Mouse (Mus musculus): ENCODE measurements at regions not wholly inside any gene's neighbourhood (a gene's known extent, or its start where the extent isn't known, plus 50 kb on each side); places are given as distances from the start of the nearest gene placed in this dataset.

GRCm38 (mm10) chr8:23504704-23505103 is 1093.5 kb downstream of the Mrps31 start:
- H3K27ac ChIP-seq = no peak overlapping the region
- no peaks in the 10 kb centered on the region for H3K9me3 ChIP-seq (replicated peaks)
- no peaks in the 10 kb centered on the region for H3K36me3 ChIP-seq (ENCODE audit: poor library complexity, severe bottlenecking)
- H3K4me2 ChIP-seq = no peak overlapping the region
- 57% methylated on average over 10 of the region's 10 CpGs for WGBS
- no peaks in the 10 kb centered on the region for H3K27me3 ChIP-seq
- H3K4me3 ChIP-seq = no peak overlapping the region
- H3K9ac ChIP-seq = no peak overlapping the region
- no peaks in the 10 kb centered on the region for H3K4me1 ChIP-seq
- ATAC-seq = peak; percentile 55; the same call in 1 of the 2 replicates

GRCm38 (mm10) chr8:23505216-23505615 is 1094.1 kb downstream of the Mrps31 start:
- Histone ChIP-seq H3K4me2 (no peak overlapping the region), H3K9me3 (replicated peaks) (no peaks in the 10 kb centered on the region)

GRCm38 (mm10) chr8:23505966-23506365 is 1094.8 kb downstream of the Mrps31 start:
- Histone ChIP-seq H3K9ac (no peak overlapping the region), H3K36me3 (ENCODE audit: poor library complexity, severe bottlenecking) (no peaks in the 10 kb centered on the region), H3K4me2 (no peak overlapping the region), H3K4me3 (no peak overlapping the region), H3K27me3 (no peaks in the 10 kb centered on the region), H3K9me3 (replicated peaks) (no peaks in the 10 kb centered on the region), H3K27ac (no peak overlapping the region), H3K4me1 (no peaks in the 10 kb centered on the region)
- 84% methylated on average over 4 of the region's 4 CpGs for WGBS
- ATAC-seq = no peak

More at GRCm38 (mm10) chr8:23505216-23505615, 1094.1 kb downstream of the Mrps31 start:
- Histone ChIP-seq H3K27ac (no peak overlapping the region), H3K4me3 (no peak overlapping the region), H3K27me3 (no peaks in the 10 kb centered on the region), H3K36me3 (ENCODE audit: poor library complexity, severe bottlenecking) (no peaks in the 10 kb centered on the region), H3K4me1 (no peaks in the 10 kb centered on the region), H3K9ac (no peak overlapping the region)
- WGBS = 74% methylated on average over 9 of the region's 9 CpGs
- peak; percentile 19; the same call in 1 of the 2 replicates for ATAC-seq

- no peak overlapping the region for H3K4me3 ChIP-seq
- H3K4me1 ChIP-seq = no peaks in the 10 kb centered on the region
- H3K36me3 ChIP-seq (ENCODE audit: poor library complexity, severe bottlenecking) = no peaks in the 10 kb centered on the region
- 57% methylated on average over 4 of the region's 4 CpGs for WGBS
- H3K27ac ChIP-seq = no peak overlapping the region
- H3K4me2 ChIP-seq = no peak overlapping the region
- no peaks in the 10 kb centered on the region for H3K9me3 ChIP-seq (replicated peaks)
- ATAC-seq = no peak
- no peaks in the 10 kb centered on the region for H3K27me3 ChIP-seq
- H3K9ac ChIP-seq = no peak overlapping the region
These were observed 1096.5 kb downstream of the Mrps31 start for GRCm38 (mm10) chr8:23507661-23508060.

- no peaks in the 10 kb centered on the region for H3K9me3 ChIP-seq (replicated peaks)
- H3K4me2 ChIP-seq = no peak overlapping the region
- no peak overlapping the region for H3K27ac ChIP-seq
- no peak overlapping the region for H3K4me3 ChIP-seq
- WGBS = 80% methylated on average over 5 of the region's 5 CpGs
- ATAC-seq = no peak
- no peaks in the 10 kb centered on the region for H3K4me1 ChIP-seq
- no peaks in the 10 kb centered on the region for H3K36me3 ChIP-seq (ENCODE audit: poor library complexity, severe bottlenecking)
- no peaks in the 10 kb centered on the region for H3K27me3 ChIP-seq
- H3K9ac ChIP-seq = no peak overlapping the region
These were observed 1098.9 kb downstream of the Mrps31 start for GRCm38 (mm10) chr8:23510076-23510475.

- Histone ChIP-seq H3K4me1 (no peaks in the 10 kb centered on the region), H3K27ac (no peak overlapping the region), H3K9me3 (replicated peaks) (no peaks in the 10 kb centered on the region), H3K36me3 (ENCODE audit: poor library complexity, severe bottlenecking) (no peaks in the 10 kb centered on the region), H3K4me2 (no peak overlapping the region), H3K9ac (no peak overlapping the region), H3K4me3 (no peak overlapping the region), H3K27me3 (no peaks in the 10 kb centered on the region)
- ATAC-seq = no peak
- 82% methylated on average over 5 of the region's 5 CpGs for WGBS
These were observed 1099.4 kb downstream of the Mrps31 start for GRCm38 (mm10) chr8:23510561-23510960.

GRCm38 (mm10) chr8:23511264-23511663 is 1100.1 kb downstream of the Mrps31 start:
- Histone ChIP-seq H3K9me3 (replicated peaks) (no peaks in the 10 kb centered on the region), H3K27ac (no peak overlapping the region), H3K4me1 (no peaks in the 10 kb centered on the region), H3K9ac (no peak overlapping the region), H3K36me3 (ENCODE audit: poor library complexity, severe bottlenecking) (no peaks in the 10 kb centered on the region), H3K4me3 (no peak overlapping the region), H3K27me3 (no peaks in the 10 kb centered on the region), H3K4me2 (no peak overlapping the region)
- WGBS = 80% methylated on average over 1 of the region's 1 CpGs
- ATAC-seq = no peak

- ATAC-seq = no peak
- H3K9me3 ChIP-seq (replicated peaks) = no peaks in the 10 kb centered on the region
These were observed 1100.6 kb downstream of the Mrps31 start for GRCm38 (mm10) chr8:23511792-23512191.

GRCm38 (mm10) chr8:23516469-23516868 is 1105.3 kb downstream of the Mrps31 start:
- no peak overlapping the region for H3K27ac ChIP-seq
- H3K4me3 ChIP-seq = no peak overlapping the region
- 76% methylated on average over 2 of the region's 2 CpGs for WGBS

More at GRCm38 (mm10) chr8:23511792-23512191, 1100.6 kb downstream of the Mrps31 start:
- no peaks in the 10 kb centered on the region for H3K36me3 ChIP-seq (ENCODE audit: poor library complexity, severe bottlenecking)
- no peak overlapping the region for H3K9ac ChIP-seq
- WGBS = 97% methylated on average over 6 of the region's 6 CpGs
- no peaks in the 10 kb centered on the region for H3K4me1 ChIP-seq
- H3K4me3 ChIP-seq = no peak overlapping the region
- no peaks in the 10 kb centered on the region for H3K27me3 ChIP-seq
- no peak overlapping the region for H3K4me2 ChIP-seq
- no peak overlapping the region for H3K27ac ChIP-seq

GRCm38 (mm10) chr8:23531551-23532142 is 1120.5 kb downstream of the Mrps31 start:
- no peak overlapping the region for H3K4me2 ChIP-seq
- H3K4me3 ChIP-seq = no peak overlapping the region
- ATAC-seq = peak; percentile 79
- H3K9ac ChIP-seq = no peak overlapping the region
- H3K4me1 ChIP-seq = no peaks in the 10 kb centered on the region
- H3K27me3 ChIP-seq = no peaks in the 10 kb centered on the region
- WGBS = 55% methylated on average over 10 of the region's 10 CpGs
- no peak overlapping the region for H3K27ac ChIP-seq
- H3K36me3 ChIP-seq (ENCODE audit: poor library complexity, severe bottlenecking) = no peaks in the 10 kb centered on the region
- no peaks in the 10 kb centered on the region for H3K9me3 ChIP-seq (replicated peaks)

More at GRCm38 (mm10) chr8:23516469-23516868, 1105.3 kb downstream of the Mrps31 start:
- H3K4me1 ChIP-seq = no peaks in the 10 kb centered on the region
- no peaks in the 10 kb centered on the region for H3K9me3 ChIP-seq (replicated peaks)
- no peaks in the 10 kb centered on the region for H3K27me3 ChIP-seq
- H3K36me3 ChIP-seq (ENCODE audit: poor library complexity, severe bottlenecking) = no peaks in the 10 kb centered on the region
- H3K9ac ChIP-seq = no peak overlapping the region
- ATAC-seq = no peak
- no peak overlapping the region for H3K4me2 ChIP-seq

GRCm38 (mm10) chr8:23537681-23538359 is 1126.7 kb downstream of the Mrps31 start:
- H3K9ac ChIP-seq = no peak overlapping the region
- no peaks in the 10 kb centered on the region for H3K4me1 ChIP-seq
- no peak overlapping the region for H3K27ac ChIP-seq
- no peaks in the 10 kb centered on the region for H3K9me3 ChIP-seq (replicated peaks)
- ATAC-seq = no peak
- no peak overlapping the region for H3K4me2 ChIP-seq
- no peak overlapping the region for H3K4me3 ChIP-seq
- WGBS = 75% methylated on average over 7 of the region's 7 CpGs
- no peaks in the 10 kb centered on the region for H3K36me3 ChIP-seq (ENCODE audit: poor library complexity, severe bottlenecking)
- no peaks in the 10 kb centered on the region for H3K27me3 ChIP-seq

GRCm38 (mm10) chr8:23553565-23554473 is 1142.7 kb downstream of the Mrps31 start:
- H3K27me3 ChIP-seq = no peaks in the 10 kb centered on the region
- H3K4me3 ChIP-seq = no peak overlapping the region
- peaks cover 8% of the 10 kb centered on the region; the same call in 1 of the 2 replicates for H3K4me1 ChIP-seq
- no peak overlapping the region for H3K27ac ChIP-seq
- no peak overlapping the region for H3K9ac ChIP-seq
- H3K36me3 ChIP-seq (ENCODE audit: poor library complexity, severe bottlenecking) = no peaks in the 10 kb centered on the region
- no peaks in the 10 kb centered on the region for H3K9me3 ChIP-seq (replicated peaks)
- WGBS = 50% methylated on average over 11 of the region's 12 CpGs
- no peak overlapping the region for H3K4me2 ChIP-seq
- ATAC-seq = 0 out of 2 replicates have a peak, but pooled peaks have one; percentile 27
